Mouse (Mus musculus) forebrain, embryonic 11.5 days (tissue): Measurements from ENCODE around the gene Itpripl1. TPM values are rescaled to one million over a fixed set of nuclear protein-coding genes. Genes with fewer than 3 reads are reported as not detected.
"Not testable (repeated sequence)": the region's sequence is repeated elsewhere in the genome, so short reads cannot be mapped to it uniquely, and the experiment has no call there.

Experiments
- ATAC-seq: fragments of 200-750 bp; cut with Nextera tagmentation; replicated peaks from 2 replicates; pipeline ENCODE4 v1.8.0; 2017; ENCODE audit warnings: moderate TSS enrichment; ENCODE audit not compliant: low FRiP score
- DNase-seq: peaks from one replicate; pipeline ENCODE4 v3.0.0-alpha.2; 2017; ENCODE audit warnings: low spot score
- H3K27ac ChIP-seq: fragments of 300-500 bp; sonication (generic); 2 replicates; pipeline ENCODE4 v1.5.1; 2014; ENCODE audit warnings: low read depth, low read length
- H3K27me3 ChIP-seq: fragments of 300-500 bp; sonication (generic); 2 replicates; pipeline ENCODE4 v1.6.1; 2014; ENCODE audit warnings: mild to moderate bottlenecking, low read length, mixed read lengths; ENCODE audit not compliant: control insufficient read depth, insufficient read depth
- H3K36me3 ChIP-seq: fragments of 300-500 bp; sonication (generic); 2 replicates; pipeline ENCODE4 v1.6.1; 2014; ENCODE audit warnings: mild to moderate bottlenecking, low read length, moderate library complexity, mixed read lengths; ENCODE audit not compliant: control insufficient read depth, insufficient read depth
- H3K4me1 ChIP-seq: fragments of 300-500 bp; sonication (generic); replicated peaks from 2 replicates; pipeline ENCODE4 v1.6.1; 2014; ENCODE audit warnings: low read length, mixed read lengths; ENCODE audit not compliant: control insufficient read depth, insufficient read depth
- H3K4me2 ChIP-seq: fragments of 300-500 bp; sonication (generic); 2 replicates; pipeline ENCODE4 v1.6.1; 2014; ENCODE audit warnings: low read depth, mild to moderate bottlenecking, low read length, moderate library complexity, mixed read lengths; ENCODE audit not compliant: severe bottlenecking
- H3K4me3 ChIP-seq: fragments of 300-500 bp; sonication (generic); 2 replicates; pipeline ENCODE4 v1.5.1; 2014; ENCODE audit warnings: low read depth, low read length
- H3K9ac ChIP-seq: fragments of 300-500 bp; sonication (generic); 2 replicates; pipeline ENCODE4 v1.6.1; 2014; ENCODE audit warnings: low read length
- H3K9me3 ChIP-seq: fragments of 300-500 bp; sonication (generic); 2 replicates; pipeline ENCODE4 v1.6.1; 2016; ENCODE audit warnings: low read length, mixed read lengths; ENCODE audit not compliant: control insufficient read depth
- WGBS: fragments of 180-500 bp; shearing (Covaris S2); extraction: QIAGEN DNeasy Blood & Tissue Kit; methylation state at CpG from one replicate; pipeline ENCODE4 v1.1.7; 2014; 5-methylcytosine and 5-hydroxymethylcytosine counted together
- polyA plus RNA-seq: library from polyadenylated mRNA; unstranded; fragments of >200 nt; fragmentation: Nextera tagmentation; extraction: Ambion mirVana; gene quantifications from 2 replicates; pipeline ENCODE4 v1.2.1, GENCODE M21; 2014

Itpripl1 gene
- polyA plus RNA-seq, 1 experiment from 2014 or later: 22.5 TPM

DNA sequence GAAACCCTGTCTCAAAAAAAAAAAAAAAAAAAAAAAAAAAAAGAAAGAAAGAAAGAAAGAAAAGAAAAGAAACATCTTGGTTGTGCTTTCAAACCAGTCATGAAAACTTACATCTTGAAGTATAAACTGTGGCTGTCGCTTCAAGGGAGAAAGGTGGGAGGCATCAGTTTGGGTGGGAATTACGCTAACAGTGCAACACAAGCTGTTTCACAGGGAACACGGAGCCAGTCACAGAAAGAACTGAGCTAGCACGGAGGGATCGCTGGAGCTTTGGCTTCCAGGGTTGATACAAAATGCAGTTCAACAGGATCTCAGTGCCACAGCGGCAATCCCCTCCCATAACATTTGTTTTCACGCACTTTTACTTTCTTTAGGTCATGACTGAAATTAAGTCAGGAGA lies 3.2 kb downstream of the Itpripl1 start:
- WGBS: 94% methylated on average over 7 of the region's 7 CpGs
- ATAC-seq (no peak), DNase-seq (no peak)
- Histone ChIP-seq H3K27ac (no peak overlapping the region), H3K4me2 (no peak overlapping the region), H3K4me1 (peaks cover 13% of the 10 kb centered on the region), H3K9me3 (no peaks in the 10 kb centered on the region), H3K4me3 (no peak overlapping the region), H3K27me3 (peaks cover 2% of the 10 kb centered on the region; the same call in 1 of the 2 replicates), H3K9ac (no peak overlapping the region), H3K36me3 (no peaks in the 10 kb centered on the region; the same call in 1 of the 2 replicates)

DNA sequence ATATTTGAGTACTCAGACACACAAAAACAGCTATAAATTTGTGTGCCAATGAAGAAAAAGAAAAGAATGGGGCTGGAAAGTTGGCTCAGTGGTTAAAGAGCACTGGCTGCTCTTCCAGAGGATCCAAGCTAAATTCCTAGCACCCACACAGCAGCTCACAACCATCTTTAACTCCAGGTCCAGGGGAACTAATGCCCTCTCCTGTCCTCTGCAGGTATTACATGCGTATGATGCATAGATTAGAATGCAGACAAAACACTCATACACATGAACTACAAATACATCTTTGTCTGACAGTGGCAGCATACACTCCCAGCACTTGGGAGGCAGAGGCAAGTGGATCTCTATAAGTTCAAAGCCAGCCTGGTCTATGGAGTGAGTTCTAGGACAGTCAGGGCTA lies 3.6 kb downstream of the Itpripl1 start:
- WGBS: 94% methylated on average over 1 of the region's 1 CpGs
- peaks cover 13% of the 10 kb centered on the region for H3K4me1 ChIP-seq
- DNase-seq (no peak), ATAC-seq (no peak)
- no peak overlapping the region for H3K4me3 ChIP-seq
- H3K4me2 ChIP-seq: no peak overlapping the region
- H3K36me3 ChIP-seq: no peaks in the 10 kb centered on the region; the same call in 1 of the 2 replicates
- no peak overlapping the region for H3K27ac ChIP-seq
- H3K9me3 ChIP-seq: no peaks in the 10 kb centered on the region
- H3K27me3 ChIP-seq: peaks cover 2% of the 10 kb centered on the region; the same call in 1 of the 2 replicates
- no peak overlapping the region for H3K9ac ChIP-seq

DNA sequence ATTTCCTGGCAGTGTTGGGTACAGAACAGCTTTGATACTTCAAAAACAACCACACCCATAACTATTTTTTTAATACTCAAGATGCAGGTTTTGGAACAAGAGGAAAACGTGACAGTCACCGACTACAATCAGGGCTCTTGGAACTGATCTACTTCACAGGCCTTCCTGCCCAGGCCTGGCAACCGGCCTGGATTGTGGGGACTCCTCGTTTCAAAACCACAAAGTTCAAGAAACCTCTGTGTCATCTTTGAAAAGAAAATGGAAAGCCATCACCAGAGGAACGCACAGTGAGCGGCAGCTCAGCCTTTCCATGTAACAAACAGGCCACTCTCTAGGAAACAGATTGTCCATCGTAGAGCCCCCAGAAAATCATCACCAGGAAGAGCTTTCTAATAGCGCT lies 4.1 kb downstream of the Itpripl1 start:
- Histone ChIP-seq H3K27me3 (peaks cover 2% of the 10 kb centered on the region; the same call in 1 of the 2 replicates), H3K36me3 (no peaks in the 10 kb centered on the region; the same call in 1 of the 2 replicates), H3K27ac (no peak overlapping the region), H3K4me2 (no peak overlapping the region), H3K4me3 (no peak overlapping the region), H3K9me3 (no peaks in the 10 kb centered on the region), H3K9ac (no peak overlapping the region), H3K4me1 (peaks cover 13% of the 10 kb centered on the region)
- WGBS: 94% methylated on average over 8 of the region's 8 CpGs
- DNase-seq: no peak
- no peak for ATAC-seq

DNA sequence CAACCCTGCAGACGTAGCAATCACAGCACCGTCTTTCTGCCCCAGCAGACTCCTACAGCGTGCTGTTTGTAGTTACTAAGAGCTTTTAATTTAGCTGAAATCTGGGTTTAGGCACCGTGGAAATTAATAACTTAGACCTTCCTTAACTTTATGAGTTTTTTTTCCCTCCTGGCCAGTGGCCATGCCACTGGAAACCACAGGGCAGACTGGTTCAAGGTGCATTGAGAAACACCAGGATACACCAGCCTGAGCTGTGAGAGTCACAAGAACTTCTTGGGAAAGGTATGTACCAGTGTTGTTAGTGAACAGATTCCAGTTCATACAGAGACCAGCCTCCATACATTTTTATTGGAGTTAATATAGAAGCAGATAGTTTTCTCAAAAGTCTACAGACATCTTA lies 4.8 kb downstream of the Itpripl1 start:
- Histone ChIP-seq H3K4me2 (no peak overlapping the region), H3K9ac (no peak overlapping the region), H3K27me3 (no peaks in the 10 kb centered on the region), H3K4me3 (no peak overlapping the region), H3K9me3 (no peaks in the 10 kb centered on the region), H3K4me1 (peaks cover 11% of the 10 kb centered on the region), H3K27ac (no peak overlapping the region), H3K36me3 (no peaks in the 10 kb centered on the region; the same call in 1 of the 2 replicates)
- no peak for DNase-seq
- ATAC-seq: no peak
- 92% methylated on average over 4 of the region's 4 CpGs for WGBS

DNA sequence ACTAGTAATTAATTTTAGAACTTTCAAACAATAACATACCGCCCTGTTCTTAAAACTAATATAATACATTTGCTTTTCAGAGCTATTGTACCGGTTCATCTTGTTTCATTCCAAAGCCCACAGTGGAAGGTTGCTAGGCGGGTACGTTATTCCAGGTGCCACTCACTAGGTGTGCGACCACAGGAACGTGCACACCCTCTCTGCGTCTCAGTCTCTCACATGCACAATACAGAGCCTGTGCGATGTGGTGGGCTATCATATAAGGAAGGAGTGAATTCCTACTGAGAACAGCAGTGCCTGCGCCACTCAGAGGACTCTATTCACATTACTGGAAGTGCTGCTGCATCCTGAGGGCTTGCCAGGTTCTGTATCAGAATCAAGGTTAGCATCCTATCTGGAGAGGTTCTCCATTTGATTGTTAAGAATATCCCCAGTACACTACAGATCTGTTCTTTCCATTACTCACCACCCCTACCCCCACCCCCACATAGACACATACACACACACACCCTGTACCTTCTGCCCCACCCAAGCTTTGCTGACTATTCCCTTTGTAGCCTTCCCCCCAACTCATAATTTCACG lies 5.3 kb downstream of the Itpripl1 start:
- no peak overlapping the region for H3K27ac ChIP-seq
- ATAC-seq: no peak
- WGBS: 84% methylated on average over 10 of the region's 10 CpGs

DNA sequence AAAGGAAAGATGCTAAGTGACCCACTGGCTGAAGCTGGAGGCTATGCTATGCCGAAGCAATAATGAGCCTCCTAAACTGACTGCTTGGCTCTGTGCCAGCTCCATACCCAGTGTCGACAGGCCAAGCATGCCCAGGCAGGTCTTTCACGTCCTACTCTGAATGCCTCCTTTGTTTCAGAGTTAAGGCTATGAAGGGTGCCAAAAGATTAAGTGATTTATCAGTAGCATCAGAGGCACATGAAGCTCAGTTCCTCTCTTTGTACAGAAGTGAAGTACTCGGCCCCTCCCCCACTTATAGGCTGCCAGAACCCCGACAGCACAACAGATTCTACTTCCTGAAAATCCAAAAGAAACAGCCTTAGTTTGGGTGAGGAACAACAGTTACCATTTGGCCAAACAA lies 6.3 kb downstream of the Itpripl1 start:
- ATAC-seq (peak; percentile 70), DNase-seq (peak; percentile 85)
- no peaks in the 10 kb centered on the region; the same call in 1 of the 2 replicates for H3K36me3 ChIP-seq
- H3K27ac ChIP-seq: peak overlapping the region; percentile 75; the same call in 1 of the 2 replicates
- no peak overlapping the region for H3K4me3 ChIP-seq
- peak overlapping the region; percentile 35 for H3K9ac ChIP-seq
- no peaks in the 10 kb centered on the region for H3K27me3 ChIP-seq
- H3K4me1 ChIP-seq: peaks cover 11% of the 10 kb centered on the region
- no peaks in the 10 kb centered on the region for H3K9me3 ChIP-seq
- no peak overlapping the region for H3K4me2 ChIP-seq
- 22% methylated on average over 5 of the region's 5 CpGs for WGBS

More for the DNA sequence above, 5.3 kb downstream of the Itpripl1 start:
- no peaks in the 10 kb centered on the region for H3K27me3 ChIP-seq
- H3K9me3 ChIP-seq: no peaks in the 10 kb centered on the region
- H3K4me1 ChIP-seq: peaks cover 10% of the 10 kb centered on the region
- H3K36me3 ChIP-seq: no peaks in the 10 kb centered on the region; the same call in 1 of the 2 replicates
- no peak overlapping the region for H3K4me2 ChIP-seq
- no peak for DNase-seq
- no peak overlapping the region for H3K9ac ChIP-seq
- H3K4me3 ChIP-seq: no peak overlapping the region

DNA sequence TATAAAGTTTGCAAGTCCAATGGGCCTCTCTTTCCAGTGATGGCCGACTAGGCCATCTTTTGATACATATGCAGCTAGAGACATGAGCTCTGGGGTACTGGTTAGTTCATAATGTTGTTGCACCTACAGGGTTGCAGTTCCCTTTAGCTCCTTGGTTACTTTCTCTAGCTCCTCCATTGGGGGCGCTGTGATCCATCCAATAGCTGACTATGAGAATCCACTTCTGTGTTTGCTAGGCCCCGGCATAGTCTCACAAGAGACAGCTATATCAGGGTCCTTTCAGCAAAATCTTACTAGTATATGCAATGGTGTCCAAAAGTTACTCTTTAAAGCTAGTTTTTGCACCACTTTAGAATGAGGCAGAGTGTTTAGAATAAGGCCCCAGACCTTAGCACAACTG lies 8.0 kb downstream of the Itpripl1 start:
- WGBS: 38% methylated on average over 2 of the region's 3 CpGs
- DNase-seq, H3K9ac ChIP-seq: not testable (repeated sequence)

DNA sequence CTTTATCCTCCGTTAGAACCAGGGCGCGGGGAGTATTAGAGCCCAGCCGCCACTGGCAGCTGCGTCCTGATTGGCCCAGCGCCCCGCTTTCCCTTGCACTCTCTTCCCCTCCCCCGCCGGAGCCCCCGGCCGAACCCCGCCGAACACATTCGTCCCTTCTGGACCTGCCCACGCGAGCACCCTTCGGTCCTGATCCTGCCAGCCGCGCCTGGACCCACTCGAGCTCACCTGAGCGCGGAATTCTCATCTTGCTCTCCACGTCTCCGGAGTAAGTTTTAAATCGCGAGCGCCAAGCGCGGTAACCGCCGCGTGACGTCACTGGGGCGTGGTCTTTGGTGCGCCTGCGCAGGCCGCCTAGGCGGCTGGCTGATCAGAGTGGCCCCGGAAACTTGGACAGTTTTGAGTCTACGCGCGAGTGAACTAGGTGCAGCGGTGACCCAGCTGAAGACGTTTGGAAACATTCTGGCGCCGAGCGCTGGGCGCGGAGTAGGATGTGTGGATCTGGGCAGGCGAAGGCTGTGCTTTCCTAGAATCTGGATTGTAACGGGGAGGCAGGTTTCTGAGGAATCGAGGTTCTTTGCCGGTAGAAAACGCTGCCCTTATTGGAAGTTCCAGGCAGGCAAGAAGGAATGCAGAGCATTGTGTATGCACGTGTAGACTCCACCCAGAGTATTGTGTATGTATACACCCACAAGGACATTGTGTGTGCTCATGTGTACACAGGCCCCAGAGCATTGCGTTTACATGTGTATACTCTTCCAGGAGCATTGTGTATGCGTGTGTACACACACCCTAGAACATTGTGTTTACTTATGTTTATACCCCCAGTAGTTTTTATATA lies 9.4 kb downstream of the Itpripl1 start, which contains the start of gene Ncaph:
TSS of gene Ncaph (minus strand) at position 334 of the 841 bp plus-strand sequence.
- Histone ChIP-seq H3K36me3 (no peaks in the 10 kb centered on the region), H3K4me2 (peak within 1 kb of the TSS; percentile 75), H3K4me3 (peak within 1 kb of the TSS; percentile 90), H3K4me1 (peaks cover 11% of the 10 kb centered on the region), H3K27me3 (no peaks in the 10 kb centered on the region), H3K9ac (peak within 1 kb of the TSS; percentile 84), H3K27ac (peak within 1 kb of the TSS; percentile 88), H3K9me3 (no peaks in the 10 kb centered on the region)
- ATAC-seq (peak; percentile 88), DNase-seq (peak; percentile 96)
- WGBS: 1% methylated on average over 57 of the region's 57 CpGs

More for the DNA sequence above, 8.0 kb downstream of the Itpripl1 start:
- H3K4me1 ChIP-seq: peaks cover 11% of the 10 kb centered on the region
- not testable (repeated sequence) for H3K4me3 ChIP-seq, H3K36me3 ChIP-seq, H3K9me3 ChIP-seq, ATAC-seq, H3K4me2 ChIP-seq, H3K27ac ChIP-seq, H3K27me3 ChIP-seq
